Mouse (Mus musculus): ENCODE results near the gene Kidins220. TPM values are rescaled to one million over a fixed set of nuclear protein-coding genes. Genes with fewer than 3 reads are reported as not detected.

Gene Kidins220
- polyA plus RNA-seq, 1 experiment from 2014 or later, result 121 TPM

DNA sequence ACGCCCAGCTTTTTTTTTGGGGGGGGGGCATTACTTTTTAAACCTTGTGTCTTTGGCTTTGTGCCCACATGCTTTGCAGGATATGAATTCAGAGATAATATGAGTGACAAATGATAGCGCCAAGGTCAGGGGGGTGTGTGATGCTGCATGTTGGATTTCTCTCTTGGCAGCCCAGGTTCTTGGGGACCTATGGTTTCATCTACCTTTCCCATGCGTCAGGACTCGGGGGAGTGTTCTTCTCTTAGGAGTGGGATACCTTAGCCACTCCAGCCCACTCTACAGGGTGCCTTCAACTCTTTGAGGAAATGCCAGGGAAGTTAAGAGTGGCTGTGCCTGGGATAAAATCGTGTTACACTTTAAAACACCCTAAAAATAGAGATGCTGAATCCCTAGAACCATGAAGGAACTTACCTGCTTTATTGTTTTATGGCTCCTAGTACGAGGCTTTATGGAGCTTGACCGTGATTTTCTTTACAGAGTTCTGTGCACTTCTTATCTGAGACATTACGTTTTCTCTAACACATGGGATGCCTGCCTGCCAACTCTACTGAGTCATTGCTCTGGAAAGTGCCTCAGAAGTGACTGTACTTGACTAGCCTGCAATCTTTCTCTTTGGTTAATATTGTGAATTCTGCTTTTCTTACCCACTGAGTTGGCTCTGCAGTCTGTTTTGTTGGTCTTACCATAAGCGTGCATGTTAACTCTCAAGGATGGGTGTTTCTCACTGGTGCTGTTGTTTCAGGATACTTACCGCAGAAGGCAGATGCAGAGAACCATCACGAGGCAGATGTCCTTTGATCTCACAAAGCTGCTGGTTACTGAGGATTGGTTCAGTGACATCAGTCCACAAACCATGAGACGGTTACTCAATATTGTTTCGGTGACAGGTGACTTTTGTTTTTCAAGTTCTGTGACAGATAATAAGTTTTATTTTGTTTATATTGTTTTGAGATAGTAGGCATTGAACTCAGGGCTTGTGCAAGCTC lies 38.1 kb downstream of the Kidins220 start:
- Histone ChIP-seq H3K9ac (no peak overlapping the region), H3K27me3 (no peaks in the 10 kb centered on the region), H3K9me3 (no peaks in the 10 kb centered on the region), H3K36me3 (peaks cover 91% of the 10 kb centered on the region), H3K4me2 (no peak overlapping the region), H3K4me3 (no peak overlapping the region), H3K27ac (no peak overlapping the region), H3K4me1 (replicated peaks) (no peaks in the 10 kb centered on the region)
- no peak for ATAC-seq (ENCODE audit: low FRiP score)
- 93% methylated on average over 13 of the region's 13 CpGs for WGBS

DNA sequence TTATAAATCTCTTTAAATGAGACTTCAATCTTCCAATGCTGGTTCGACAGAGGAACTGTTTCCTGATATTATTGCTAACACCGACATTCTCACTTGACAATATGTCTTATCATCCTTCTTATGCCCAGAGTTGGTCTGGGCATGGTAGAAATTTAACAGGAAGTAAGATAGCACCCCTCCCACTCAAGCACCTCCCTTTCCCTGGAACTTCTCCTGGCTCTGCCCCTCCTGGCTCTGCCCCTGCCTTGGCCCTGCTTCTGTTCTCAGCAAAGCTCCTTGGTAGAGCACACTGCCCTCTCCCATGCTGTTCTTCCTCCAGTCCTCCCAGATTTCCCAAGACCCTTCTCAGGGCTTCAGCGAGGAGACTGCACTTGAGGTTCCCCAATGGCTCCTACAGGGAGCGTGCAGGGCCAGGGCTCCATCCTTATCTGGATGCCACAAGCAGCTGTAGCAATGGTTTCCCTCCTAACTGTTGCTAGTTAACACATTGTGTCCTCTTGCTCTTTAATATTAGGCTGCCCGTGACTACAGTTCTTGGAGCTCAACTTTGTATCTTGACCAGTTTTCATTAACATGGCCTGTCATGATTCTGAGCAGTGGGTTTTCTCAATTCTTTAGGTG lies 39.7 kb downstream of the Kidins220 start:
- ATAC-seq (ENCODE audit: low FRiP score), result no peak
- H3K4me1 ChIP-seq (replicated peaks), result no peaks in the 10 kb centered on the region
- 94% methylated on average over 5 of the region's 5 CpGs for WGBS
- H3K9ac ChIP-seq, result no peak overlapping the region
- no peaks in the 10 kb centered on the region for H3K27me3 ChIP-seq
- H3K4me2 ChIP-seq, result no peak overlapping the region
- no peak overlapping the region for H3K27ac ChIP-seq
- H3K4me3 ChIP-seq, result no peak overlapping the region
- no peaks in the 10 kb centered on the region for H3K9me3 ChIP-seq
- peaks cover 93% of the 10 kb centered on the region for H3K36me3 ChIP-seq

DNA sequence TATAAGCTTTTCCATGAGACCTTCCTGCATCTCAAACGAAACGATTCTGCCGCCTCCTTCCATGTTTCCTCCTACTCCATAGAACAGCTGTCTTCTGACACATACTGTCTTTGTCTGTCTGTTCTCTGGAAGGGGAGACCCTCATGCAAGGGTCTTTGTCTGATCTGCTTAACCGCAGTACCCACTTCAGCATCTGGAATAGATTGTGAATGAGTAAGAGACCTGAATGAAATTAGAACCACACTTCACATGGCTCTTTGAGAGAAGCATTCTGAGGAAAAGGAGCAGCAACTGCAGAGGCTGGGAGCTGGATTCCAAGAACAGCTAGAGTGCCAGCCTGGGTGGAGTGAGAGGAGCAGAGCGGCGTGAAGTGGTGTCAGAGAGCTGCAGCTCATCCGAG lies 40.2 kb downstream of the Kidins220 start:
- no peak for ATAC-seq (ENCODE audit: low FRiP score)
- Histone ChIP-seq H3K27me3 (no peaks in the 10 kb centered on the region), H3K4me3 (no peak overlapping the region), H3K9ac (no peak overlapping the region), H3K36me3 (peaks cover 91% of the 10 kb centered on the region), H3K27ac (no peak overlapping the region), H3K9me3 (no peaks in the 10 kb centered on the region), H3K4me1 (replicated peaks) (no peaks in the 10 kb centered on the region), H3K4me2 (no peak overlapping the region)
- 94% methylated on average over 7 of the region's 7 CpGs for WGBS

DNA sequence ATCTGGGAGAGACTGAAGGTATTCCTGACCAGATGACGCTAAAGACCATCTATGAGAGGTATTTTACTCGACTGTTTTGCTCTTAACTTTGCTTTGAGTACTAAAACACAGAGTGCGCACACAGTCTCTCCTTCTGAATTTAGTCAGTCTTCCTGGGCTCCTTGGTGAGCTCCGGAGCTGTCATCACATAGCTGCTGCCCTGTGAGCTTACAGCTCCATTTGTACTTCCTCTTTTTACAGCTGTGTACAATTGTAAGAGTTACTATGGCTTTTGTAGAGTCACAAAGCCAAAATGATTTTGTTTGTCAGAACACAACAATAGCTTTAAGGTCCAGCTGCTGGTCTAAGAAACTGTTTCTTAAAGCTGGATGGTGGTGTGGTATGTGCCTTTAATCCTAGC lies 42.3 kb downstream of the Kidins220 start:
- Histone ChIP-seq H3K4me2 (no peak overlapping the region), H3K27ac (no peak overlapping the region), H3K4me3 (no peak overlapping the region), H3K27me3 (no peaks in the 10 kb centered on the region), H3K36me3 (peaks cover 85% of the 10 kb centered on the region), H3K9ac (no peak overlapping the region), H3K4me1 (replicated peaks) (no peaks in the 10 kb centered on the region), H3K9me3 (no peaks in the 10 kb centered on the region)
- WGBS, result 87% methylated on average over 4 of the region's 4 CpGs
- ATAC-seq (ENCODE audit: low FRiP score), result no peak

DNA sequence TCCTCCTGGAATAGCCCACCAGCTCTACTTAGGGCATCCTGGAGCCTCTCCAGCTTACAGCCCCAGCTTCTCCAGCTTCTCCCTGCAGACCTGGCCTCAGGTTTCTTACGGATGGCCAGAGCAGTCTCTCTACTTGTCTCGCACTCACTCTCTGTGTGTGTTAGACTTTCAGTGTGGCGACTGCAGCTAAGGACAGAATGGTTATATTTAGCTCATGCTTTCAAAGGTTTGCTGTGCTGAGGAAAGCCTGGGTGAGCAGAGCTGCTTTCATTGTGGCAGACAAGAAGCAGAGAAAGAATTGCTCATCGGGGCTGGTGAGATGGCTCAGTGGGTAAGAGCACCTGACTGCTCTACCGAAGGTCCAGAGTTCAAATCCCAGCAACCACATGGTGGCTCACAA lies 46.3 kb downstream of the Kidins220 start:
- no peak overlapping the region for H3K4me2 ChIP-seq
- peaks cover 51% of the 10 kb centered on the region for H3K36me3 ChIP-seq
- H3K9me3 ChIP-seq, result no peaks in the 10 kb centered on the region
- no peak overlapping the region for H3K4me3 ChIP-seq
- H3K4me1 ChIP-seq (replicated peaks), result no peaks in the 10 kb centered on the region
- no peaks in the 10 kb centered on the region for H3K27me3 ChIP-seq
- ATAC-seq (ENCODE audit: low FRiP score), result no peak
- H3K9ac ChIP-seq, result no peak overlapping the region
- no peak overlapping the region for H3K27ac ChIP-seq
- WGBS, result 95% methylated on average over 5 of the region's 5 CpGs

DNA sequence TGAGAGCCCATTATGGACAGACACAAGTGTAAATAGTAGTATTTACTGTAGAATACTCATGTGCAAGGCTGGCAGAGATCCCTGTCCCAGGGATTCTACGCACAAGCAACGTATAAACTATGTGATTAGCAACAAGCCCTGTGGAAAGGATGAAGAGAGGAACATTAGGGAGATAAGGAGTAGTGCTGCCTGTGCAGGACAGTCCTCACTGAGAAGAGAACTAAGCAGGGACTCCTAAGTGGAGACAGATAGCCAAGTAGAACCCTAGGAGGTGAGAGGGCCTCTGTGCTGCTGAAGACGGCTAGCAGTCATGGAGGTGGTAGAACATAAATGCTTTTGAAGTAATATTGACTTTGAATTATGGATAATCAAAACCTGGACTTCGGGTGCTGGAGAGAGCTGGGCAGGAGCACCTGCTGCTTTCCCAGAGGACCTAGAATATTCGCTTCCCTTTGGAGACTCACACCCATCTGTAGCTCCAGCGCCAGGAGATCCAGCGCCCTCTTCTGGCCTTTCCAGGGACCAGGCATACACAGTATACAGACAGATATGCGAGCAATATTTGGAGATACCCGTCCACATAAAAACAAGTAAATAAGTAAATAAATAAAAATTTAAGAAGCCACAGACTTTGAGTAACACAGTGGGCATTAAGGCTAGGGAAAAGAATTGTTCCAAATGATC lies 50.3 kb downstream of the Kidins220 start:
- WGBS, result 68% methylated on average over 9 of the region's 9 CpGs
- Histone ChIP-seq H3K4me3 (no peak overlapping the region), H3K9me3 (no peaks in the 10 kb centered on the region), H3K4me2 (no peak overlapping the region), H3K36me3 (peaks cover 33% of the 10 kb centered on the region), H3K27me3 (no peaks in the 10 kb centered on the region), H3K4me1 (replicated peaks) (no peaks in the 10 kb centered on the region), H3K27ac (no peak overlapping the region), H3K9ac (no peak overlapping the region)
- ATAC-seq (ENCODE audit: low FRiP score), result no peak

DNA sequence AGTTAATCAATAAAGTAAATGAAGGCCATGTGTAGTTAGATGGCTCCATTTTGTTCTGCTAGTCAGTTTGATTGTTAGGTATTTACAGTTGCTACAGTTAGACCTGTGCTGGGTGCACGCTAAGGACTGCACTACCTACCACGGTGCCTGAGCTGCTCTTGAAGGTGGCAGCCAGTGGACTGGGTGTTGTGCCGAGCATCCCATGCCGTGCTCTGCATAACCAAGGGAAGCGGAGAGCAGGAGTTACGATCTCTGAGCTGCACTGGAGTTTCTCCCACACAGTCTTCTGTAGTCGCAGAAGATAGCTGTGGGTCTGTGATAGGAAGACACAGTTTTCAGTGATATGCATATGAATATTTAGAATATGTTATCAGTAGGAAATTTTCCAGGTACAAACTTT lies 51.6 kb downstream of the Kidins220 start:
- Histone ChIP-seq H3K9ac (no peak overlapping the region), H3K27me3 (no peaks in the 10 kb centered on the region), H3K4me3 (no peak overlapping the region), H3K4me1 (replicated peaks) (no peaks in the 10 kb centered on the region), H3K36me3 (peaks cover 34% of the 10 kb centered on the region), H3K27ac (no peak overlapping the region), H3K4me2 (no peak overlapping the region), H3K9me3 (no peaks in the 10 kb centered on the region)
- ATAC-seq (ENCODE audit: low FRiP score), result no peak
- WGBS, result 97% methylated on average over 7 of the region's 7 CpGs

DNA sequence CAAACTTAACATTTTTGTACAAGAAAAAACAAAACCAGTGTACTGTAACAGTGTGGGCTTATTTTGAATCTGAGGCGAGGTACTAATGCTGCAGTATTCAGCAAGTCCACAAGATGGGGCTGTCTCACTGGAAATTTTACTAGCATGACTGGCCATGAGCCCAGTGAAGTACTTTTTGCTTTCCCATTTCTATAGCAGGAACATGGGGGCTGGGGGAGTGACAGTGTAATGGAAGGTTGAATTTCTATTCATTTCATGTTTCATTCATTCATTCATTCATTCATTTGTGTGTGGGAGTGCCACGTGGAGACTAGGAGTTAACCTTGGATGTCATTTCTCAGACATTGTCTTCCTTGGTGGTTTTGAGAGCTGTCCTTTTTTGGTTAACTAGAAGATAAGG lies 52.7 kb downstream of the Kidins220 start:
- Histone ChIP-seq H3K27me3 (no peaks in the 10 kb centered on the region), H3K4me2 (no peak overlapping the region), H3K4me3 (no peak overlapping the region), H3K36me3 (peaks cover 41% of the 10 kb centered on the region), H3K27ac (no peak overlapping the region), H3K9me3 (no peaks in the 10 kb centered on the region), H3K4me1 (replicated peaks) (no peaks in the 10 kb centered on the region), H3K9ac (no peak overlapping the region)
- ATAC-seq (ENCODE audit: low FRiP score), result peak; percentile 32; the same call in 1 of the 2 replicates
- 36% methylated on average over 2 of the region's 2 CpGs for WGBS

DNA sequence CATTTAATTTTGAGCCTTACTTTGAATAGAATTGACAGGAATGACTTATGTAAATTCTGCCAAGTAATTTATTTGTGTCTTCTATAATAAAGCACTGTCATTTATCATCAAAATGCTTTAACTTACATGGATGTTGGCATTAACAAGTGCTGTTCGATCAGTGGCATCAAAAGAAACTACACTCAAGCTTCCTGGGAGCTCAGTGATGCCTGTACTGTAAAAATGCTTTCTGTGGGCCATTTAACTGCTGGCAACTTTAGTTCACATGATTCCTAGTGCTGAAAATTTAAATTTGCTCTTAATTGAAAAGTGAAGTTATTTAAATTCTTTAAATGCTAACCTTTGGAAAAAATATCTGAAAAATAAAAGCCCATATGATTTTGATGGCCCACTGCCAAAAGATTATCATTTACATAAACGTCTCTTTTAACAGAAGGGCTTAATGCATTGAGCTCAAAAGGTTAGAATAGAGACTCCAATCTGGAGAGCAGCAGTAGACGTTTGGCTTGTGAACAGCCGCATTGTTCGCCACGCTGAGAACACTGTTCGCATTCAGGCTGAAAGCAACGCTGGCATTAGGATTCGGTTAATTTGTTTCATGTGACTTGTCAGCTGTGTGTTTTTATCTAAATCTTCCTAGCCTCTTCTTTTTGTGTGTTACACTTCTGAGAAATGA lies 59.1 kb downstream of the Kidins220 start:
- H3K4me1 ChIP-seq (replicated peaks), result peaks cover 19% of the 10 kb centered on the region
- ATAC-seq (ENCODE audit: low FRiP score), result peak; percentile 80
- no peak overlapping the region for H3K4me3 ChIP-seq
- H3K27me3 ChIP-seq, result no peaks in the 10 kb centered on the region
- H3K36me3 ChIP-seq, result peaks cover 41% of the 10 kb centered on the region
- H3K27ac ChIP-seq, result peak overlapping the region; percentile 85; the same call in 1 of the 2 replicates
- 6% methylated on average over 9 of the region's 9 CpGs for WGBS
- no peaks in the 10 kb centered on the region for H3K9me3 ChIP-seq
- no peak overlapping the region for H3K9ac ChIP-seq
- no peak overlapping the region for H3K4me2 ChIP-seq

DNA sequence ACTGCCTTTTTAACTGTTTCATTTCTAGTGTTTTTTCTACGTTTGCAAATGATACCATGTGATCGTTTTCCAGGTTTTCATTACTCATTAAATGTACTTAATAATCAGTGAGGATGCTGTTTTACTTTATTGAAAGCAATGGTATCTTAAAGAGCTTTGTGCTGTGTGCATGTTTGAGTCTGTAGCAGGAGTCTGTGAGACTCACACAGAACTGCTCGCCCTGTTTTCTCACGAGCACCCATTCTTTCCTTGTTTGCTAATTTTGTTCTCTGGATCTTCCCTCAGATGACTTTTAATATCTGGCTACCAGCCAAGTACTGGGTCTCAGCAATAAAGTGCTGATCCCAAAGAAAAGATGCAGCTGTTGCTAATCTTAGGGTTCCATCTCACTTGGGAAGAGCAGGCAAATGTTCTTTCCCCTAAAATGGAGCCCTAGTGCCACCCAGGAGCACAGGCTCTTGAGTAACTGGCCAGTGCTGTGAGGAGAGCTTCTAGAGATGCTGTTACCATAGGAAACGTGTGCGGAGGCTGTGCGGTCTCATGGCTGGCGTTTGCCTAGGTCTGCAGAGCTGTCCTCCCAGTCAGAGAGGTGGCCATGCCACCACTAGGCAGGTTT lies 59.7 kb downstream of the Kidins220 start:
- Histone ChIP-seq H3K27me3 (no peaks in the 10 kb centered on the region), H3K4me1 (replicated peaks) (peaks cover 19% of the 10 kb centered on the region), H3K27ac (peak overlapping the region; percentile 85), H3K4me3 (no peak overlapping the region), H3K36me3 (peaks cover 37% of the 10 kb centered on the region), H3K9me3 (no peaks in the 10 kb centered on the region), H3K9ac (no peak overlapping the region), H3K4me2 (0 out of 2 replicates have a peak overlapping the region, but pooled peaks have one; percentile 6)
- ATAC-seq (ENCODE audit: low FRiP score), result peak; percentile 56; the same call in 1 of the 2 replicates
- 36% methylated on average over 8 of the region's 8 CpGs for WGBS

DNA sequence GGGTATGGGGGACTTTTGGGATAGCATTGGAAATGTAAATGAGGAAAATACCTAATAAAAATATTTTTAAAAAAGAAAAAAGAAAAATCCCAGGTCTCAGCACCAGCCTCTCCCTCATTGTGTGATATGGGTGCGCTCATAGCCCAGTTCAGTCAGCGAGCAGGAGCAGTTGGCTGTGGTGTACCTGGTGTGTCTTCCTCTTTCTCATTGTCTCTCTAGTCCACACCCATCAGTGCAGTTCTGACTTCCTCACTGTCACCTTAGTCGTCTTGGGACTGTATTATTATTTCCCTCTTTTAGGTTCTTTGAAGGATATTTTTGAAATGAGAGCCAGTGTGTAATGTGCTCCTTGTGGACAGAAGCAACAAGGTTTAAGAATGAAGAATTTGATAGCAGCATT lies 61.3 kb downstream of the Kidins220 start:
- no peak overlapping the region for H3K4me3 ChIP-seq
- H3K4me1 ChIP-seq (replicated peaks), result peaks cover 19% of the 10 kb centered on the region
- no peak overlapping the region for H3K9ac ChIP-seq
- 98% methylated on average over 3 of the region's 3 CpGs for WGBS
- ATAC-seq (ENCODE audit: low FRiP score), result no peak
- no peak overlapping the region for H3K27ac ChIP-seq
- no peaks in the 10 kb centered on the region for H3K27me3 ChIP-seq
- no peak overlapping the region for H3K4me2 ChIP-seq
- H3K9me3 ChIP-seq, result no peaks in the 10 kb centered on the region
- H3K36me3 ChIP-seq, result peaks cover 36% of the 10 kb centered on the region
